Mouse (Mus musculus): Measurements from ENCODE around the gene Fbn1. TPM values are rescaled to one million over a fixed set of nuclear protein-coding genes. Genes with fewer than 3 reads are reported as not detected.

Gene Fbn1
- polyA plus RNA-seq, 1 experiment: 16.1 TPM

Other genes starting within 250 kb of the Fbn1 start
- 0.06 and 0.09 TPM in 2 replicates for gene Gm9913, start 2.9 kb downstream of the Fbn1 start, polyA plus RNA-seq (2012; rRNA removed)
- 2.0 and 2.5 TPM in 2 replicates for gene Cep152, start 117.1 kb upstream of the Fbn1 start, polyA plus RNA-seq (2012; rRNA removed)
- gene Eid1, start 165.1 kb upstream of the Fbn1 start, polyA plus RNA-seq (2012; rRNA removed): 61.5 and 71.9 TPM in 2 replicates
- 0.32 and 0.53 TPM in 2 replicates for gene Shc4, start 216.2 kb upstream of the Fbn1 start, polyA plus RNA-seq (2012; rRNA removed)